Mouse (Mus musculus) heart, embryonic 14.5 days (tissue): ENCODE data around the gene Cep97. TPM values are rescaled to one million over a fixed set of nuclear protein-coding genes. Genes with fewer than 3 reads are reported as not detected.
"Not testable (repeated sequence)": the region's sequence is repeated elsewhere in the genome, so short reads cannot be mapped to it uniquely, and the experiment has no call there.

Experiments
- ATAC-seq: fragments of 200-750 bp; cut with Nextera tagmentation; 2 replicates; pipeline ENCODE4 v1.8.0; 2017; ENCODE audit warnings: low read depth, moderate TSS enrichment; ENCODE audit not compliant: insufficient number of reproducible peaks, insufficient read depth, low FRiP score
- H3K27ac ChIP-seq, 2 experiments: fragments of 200-500 bp in 1 of 2; fragments of 300-500 bp in 1 of 2; sonication (generic) in 1 of 2; replicated peaks in 1 of 2; 2 replicates each; pipeline ENCODE4 v1.5.1; 2012 to 2014; ENCODE audit warnings: low read depth in 2 of 2, low read length in 2 of 2, control low read depth in 1 of 2, mild to moderate bottlenecking in 1 of 2, mixed read lengths in 1 of 2; ENCODE audit not compliant: control insufficient read depth in 1 of 2, insufficient read depth in 1 of 2
- H3K27me3 ChIP-seq: fragments of 300-500 bp; sonication (generic); 2 replicates; pipeline ENCODE4 v1.6.1; 2014; ENCODE audit warnings: mild to moderate bottlenecking, low read length, control low read depth; ENCODE audit not compliant: control insufficient read depth, insufficient read depth
- H3K36me3 ChIP-seq: fragments of 300-500 bp; sonication (generic); 2 replicates; pipeline ENCODE4 v1.6.1; 2014; ENCODE audit warnings: mild to moderate bottlenecking, control low read depth, low read length, mixed read lengths; ENCODE audit not compliant: control insufficient read depth, insufficient read depth
- H3K4me1 ChIP-seq, 2 experiments: fragments of 200-500 bp in 1 of 2; fragments of 300-500 bp in 1 of 2; sonication (generic) in 1 of 2; 2 replicates each; pipeline ENCODE4 v1.6.1; 2012 to 2014; ENCODE audit warnings: low read length in 2 of 2, control low read depth in 1 of 2, mixed read lengths in 1 of 2; ENCODE audit not compliant: control insufficient read depth in 2 of 2, insufficient read depth in 2 of 2
- H3K4me2 ChIP-seq: fragments of 300-500 bp; sonication (generic); 2 replicates; pipeline ENCODE4 v1.6.1; 2014; ENCODE audit warnings: mild to moderate bottlenecking, low read length
- H3K4me3 ChIP-seq, 2 experiments: fragments of 200-500 bp in 1 of 2; fragments of 300-500 bp in 1 of 2; sonication (generic) in 1 of 2; 2 replicates each; pipeline ENCODE4 v1.5.1; 2012 to 2014; ENCODE audit warnings: low read length in 2 of 2, mild to moderate bottlenecking in 2 of 2, control low read depth in 1 of 2, low read depth in 1 of 2, moderate library complexity in 1 of 2; ENCODE audit not compliant: control insufficient read depth in 1 of 2, insufficient read depth in 1 of 2
- H3K9ac ChIP-seq: fragments of 300-500 bp; sonication (generic); 2 replicates; pipeline ENCODE4 v1.6.1; 2014; ENCODE audit warnings: mild to moderate bottlenecking, low read length
- H3K9me3 ChIP-seq: fragments of 300-500 bp; sonication (generic); 2 replicates; pipeline ENCODE4 v1.6.1; 2016; ENCODE audit warnings: low read length, control low read depth; ENCODE audit not compliant: control insufficient read depth
- WGBS: fragments of 180-500 bp; shearing (Covaris S2); extraction: QIAGEN DNeasy Blood & Tissue Kit; methylation state at CpG from one replicate; pipeline ENCODE4 v1.1.7; 2014; 5-methylcytosine and 5-hydroxymethylcytosine counted together
- polyA plus RNA-seq: library from polyadenylated mRNA; unstranded; fragments of >200 nt; fragmentation: Nextera tagmentation; extraction: Ambion mirVana; gene quantifications from 2 replicates; pipeline ENCODE4 v1.2.1, GENCODE M21; 2014

Cep97 gene
- polyA plus RNA-seq, 1 experiment from 2014 or later: 11.8 TPM

GRCm38 (mm10) chr16:55859421-55859820 lies 75.2 kb downstream of the Cep97 start:
- WGBS: 87% methylated on average over 4 of the region's 4 CpGs
- not testable (repeated sequence) for H3K4me3 ChIP-seq, H3K27ac ChIP-seq, H3K9me3 ChIP-seq, ATAC-seq, H3K4me2 ChIP-seq, H3K9ac ChIP-seq, H3K36me3 ChIP-seq, H3K27me3 ChIP-seq, H3K4me1 ChIP-seq

- 59% methylated on average over 6 of the region's 6 CpGs for WGBS
- Histone ChIP-seq H3K27ac (no peak overlapping the region), H3K4me2 (no peak overlapping the region), H3K27me3 (no peaks in the 10 kb centered on the region), H3K9ac (no peak overlapping the region), H3K36me3 (no peaks in the 10 kb centered on the region), H3K9me3 (0 out of 2 replicates have a peak, but pooled peaks cover 2% of the 10 kb centered on the region), H3K4me3 (no peak overlapping the region), H3K4me1 (no peaks in the 10 kb centered on the region)
- no peak for ATAC-seq
Observed at GRCm38 (mm10) chr16:55858465-55858864, 76.2 kb downstream of the Cep97 start.

GRCm38 (mm10) chr16:55852943-55853727 lies 81.5 kb downstream of the Cep97 start:
- Histone ChIP-seq H3K4me2 (no peak overlapping the region), H3K9ac (no peak overlapping the region), H3K36me3 (no peaks in the 10 kb centered on the region), H3K4me1 (no peaks in the 10 kb centered on the region), H3K9me3 (0 out of 2 replicates have a peak, but pooled peaks cover 2% of the 10 kb centered on the region), H3K27ac (no peak overlapping the region), H3K4me3 (no peak overlapping the region), H3K27me3 (no peaks in the 10 kb centered on the region)
- no peak for ATAC-seq
- 53% methylated on average over 19 of the region's 19 CpGs for WGBS

- Histone ChIP-seq H3K4me1 (no peaks in the 10 kb centered on the region), H3K9me3 (0 out of 2 replicates have a peak, but pooled peaks cover 2% of the 10 kb centered on the region), H3K27ac (no peak overlapping the region), H3K4me3 (no peak overlapping the region), H3K9ac (no peak overlapping the region), H3K27me3 (no peaks in the 10 kb centered on the region), H3K36me3 (no peaks in the 10 kb centered on the region), H3K4me2 (no peak overlapping the region)
- no peak for ATAC-seq
- WGBS: 63% methylated on average over 4 of the region's 4 CpGs
Observed at GRCm38 (mm10) chr16:55852515-55852914, 82.1 kb downstream of the Cep97 start.

DNA sequence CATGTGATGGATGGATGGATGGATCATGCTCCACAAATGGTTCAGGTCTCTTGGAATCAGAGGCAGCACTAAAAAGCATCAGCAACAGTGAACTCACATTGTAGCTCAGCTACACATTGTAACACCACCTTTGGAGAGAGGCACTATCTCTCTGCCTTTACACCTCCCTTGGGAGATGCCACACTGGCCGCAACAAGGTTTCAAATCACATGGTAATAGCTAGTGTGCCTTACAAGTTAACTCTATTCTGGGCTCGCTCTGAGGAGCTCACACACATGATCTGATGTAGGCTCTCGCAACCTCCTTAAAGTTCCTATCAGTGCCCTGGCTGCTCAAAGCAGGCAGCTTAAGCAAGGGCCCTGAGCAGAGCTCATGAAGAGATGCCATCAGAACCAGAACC lies 84.2 kb downstream of the Cep97 start:
- Histone ChIP-seq H3K9ac (no peak overlapping the region), H3K4me1 (no peaks in the 10 kb centered on the region), H3K9me3 (no peaks in the 10 kb centered on the region), H3K27me3 (no peaks in the 10 kb centered on the region), H3K36me3 (no peaks in the 10 kb centered on the region), H3K4me2 (no peak overlapping the region), H3K27ac (no peak overlapping the region), H3K4me3 (no peak overlapping the region)
- no peak for ATAC-seq
- 73% methylated on average over 3 of the region's 3 CpGs for WGBS

Other genes starting within 250 kb of the Cep97 start
- 2.7 and 3.1 TPM in 2 replicates for gene Nfkbiz, start 96.0 kb downstream of the Cep97 start, polyA plus RNA-seq
- gene Nxpe3, start 39.6 kb downstream of the Cep97 start, polyA plus RNA-seq: 0.50 and 0.72 TPM in 2 replicates
- gene Rpl24, start 31.4 kb upstream of the Cep97 start, polyA plus RNA-seq: 593 and 639 TPM in 2 replicates
- gene Zbtb11, start 39.0 kb upstream of the Cep97 start, polyA plus RNA-seq: 12.6 and 13.8 TPM in 2 replicates
- gene Pcnp, start 94.9 kb upstream of the Cep97 start, polyA plus RNA-seq: 149 and 151 TPM in 2 replicates
- gene Trmt10c, start 103.0 kb upstream of the Cep97 start, polyA plus RNA-seq: 19.7 and 21.1 TPM in 2 replicates
- gene Senp7, start 113.5 kb upstream of the Cep97 start, polyA plus RNA-seq: 22.2 and 23.8 TPM in 2 replicates